Mouse (Mus musculus) embryonic fibroblast, embryonic 13.5 days (primary cell): ENCODE data around the gene Cox8c.

Source experiments
- CTCF ChIP-seq: IDR thresholded peaks from 2 replicates; pipeline ENCODE4 v1.5.1; 2011; ENCODE audit warnings: mild to moderate bottlenecking, control low read depth, low read length, moderate library complexity, borderline replicate concordance; ENCODE audit not compliant: insufficient read depth
- POLR2A ChIP-seq: IDR thresholded peaks from 2 replicates; pipeline ENCODE4 v1.6.1; 2011; ENCODE audit warnings: low read depth, mild to moderate bottlenecking, control low read depth, low read length, moderate library complexity

- TF ChIP-seq CTCF = no peak
- no peak for TF ChIP-seq POLR2A
These were observed 46.5 kb downstream of the Cox8c start for GRCm38 (mm10) chr12:102945571-102945970.
